Mouse (Mus musculus) NIH3T3 (cell line): ENCODE measurements around the gene Ptprb.

Experiments used
- DNase-seq: peaks from one replicate; pipeline ENCODE4 v3.0.0-alpha.2; 2012; ENCODE audit warnings: low read depth

The Ptprb gene

DNA sequence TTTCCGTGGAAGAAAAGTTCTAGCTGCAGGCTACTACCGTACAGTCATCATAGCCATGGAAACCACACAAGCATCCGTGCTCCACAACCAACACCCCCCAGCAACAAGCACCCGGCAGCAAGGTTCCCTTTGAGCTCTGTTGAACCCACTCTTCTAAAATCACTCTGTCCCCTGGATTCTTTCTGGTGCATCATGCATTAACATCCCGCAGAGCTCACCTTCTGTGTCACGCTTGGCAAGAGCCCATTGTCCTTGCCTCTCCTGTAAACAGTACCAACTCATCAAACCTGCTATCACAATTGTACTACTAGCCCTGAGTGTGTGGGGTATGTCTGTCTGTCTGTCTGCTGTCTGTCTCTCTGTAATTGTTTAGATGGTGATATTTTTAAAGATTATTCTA, 98.8 kb downstream of the Ptprb start:
- DNase-seq = no peak

DNA sequence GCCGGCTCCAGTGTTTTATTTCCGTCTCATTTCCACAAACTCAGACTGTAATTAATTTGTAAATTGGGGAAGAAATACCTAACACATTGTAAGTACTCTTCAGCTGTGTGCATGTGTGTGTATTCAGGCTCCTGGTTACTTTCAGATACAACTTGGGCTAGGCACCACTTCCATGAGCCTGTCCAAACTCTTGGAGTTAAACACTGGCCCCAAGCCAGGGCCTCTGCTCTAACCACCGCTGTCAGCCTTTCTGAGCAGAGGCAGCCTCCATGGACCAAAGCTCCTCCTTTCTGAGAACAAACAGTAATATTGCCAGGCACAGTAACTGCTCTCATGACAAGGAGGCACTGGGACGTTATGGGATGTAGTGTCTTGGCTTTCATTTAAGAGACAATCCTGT, 101.5 kb downstream of the Ptprb start:
- no peak for DNase-seq

DNA sequence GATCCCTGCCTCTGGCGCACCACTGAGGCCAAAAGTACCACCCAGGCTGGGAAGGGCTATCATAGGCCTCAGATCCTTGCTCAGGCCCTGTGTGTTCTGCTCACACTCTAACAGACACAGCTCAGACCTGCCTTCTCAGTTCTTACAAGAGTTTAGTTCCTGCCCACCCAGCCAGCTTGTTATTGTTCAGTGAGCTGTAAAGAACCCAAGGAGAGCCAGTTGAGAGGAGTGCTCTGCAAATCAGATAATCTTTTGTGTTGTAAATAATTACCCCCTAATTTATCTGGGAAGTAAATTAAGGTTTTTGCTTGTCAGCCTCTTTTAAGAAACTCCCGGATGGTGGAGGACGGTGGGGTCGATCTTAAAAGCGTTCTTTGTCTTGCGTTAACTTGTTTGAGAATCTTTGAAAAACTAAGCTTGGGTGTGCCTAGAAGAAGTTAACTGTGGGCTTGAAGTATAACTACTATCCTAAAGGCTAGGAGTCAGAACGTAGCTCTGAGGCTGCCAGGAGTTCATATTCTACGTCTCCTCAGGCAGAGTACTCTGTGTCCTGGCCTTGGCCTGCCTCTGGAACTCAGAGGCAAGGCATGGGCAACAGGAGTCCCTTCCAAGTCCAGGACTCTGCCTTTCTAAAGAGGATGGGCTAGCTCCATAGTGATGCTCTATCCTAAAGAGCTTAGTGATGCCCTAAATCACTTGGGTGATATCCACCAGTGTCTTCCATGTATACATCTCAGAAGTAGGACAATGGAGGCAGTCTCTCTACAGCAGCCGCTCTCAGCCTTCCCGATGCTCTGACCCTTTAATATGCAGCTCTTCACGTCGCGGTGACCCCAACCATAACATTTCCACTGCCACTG, 107.7 kb downstream of the Ptprb start:
- DNase-seq = no peak

DNA sequence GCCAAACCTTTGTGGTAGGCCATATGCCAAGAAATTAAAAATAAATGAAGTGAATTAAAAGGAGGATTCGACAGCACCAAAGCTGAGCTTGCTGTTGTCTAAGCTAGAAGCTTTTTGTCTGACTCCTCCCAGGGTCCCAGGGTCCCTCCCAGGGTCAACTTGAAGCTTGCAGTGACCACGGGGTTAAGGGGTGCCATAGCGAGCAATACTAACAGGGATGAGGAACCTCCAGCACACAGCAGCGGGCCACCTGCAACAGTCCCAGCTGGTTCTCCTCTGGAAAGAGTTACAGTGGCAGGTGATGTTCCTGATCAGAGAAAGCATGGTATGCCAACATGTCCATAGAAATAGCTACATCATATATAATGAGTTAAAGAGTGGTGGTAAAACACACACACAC, 109.1 kb downstream of the Ptprb start:
- DNase-seq = no peak

DNA sequence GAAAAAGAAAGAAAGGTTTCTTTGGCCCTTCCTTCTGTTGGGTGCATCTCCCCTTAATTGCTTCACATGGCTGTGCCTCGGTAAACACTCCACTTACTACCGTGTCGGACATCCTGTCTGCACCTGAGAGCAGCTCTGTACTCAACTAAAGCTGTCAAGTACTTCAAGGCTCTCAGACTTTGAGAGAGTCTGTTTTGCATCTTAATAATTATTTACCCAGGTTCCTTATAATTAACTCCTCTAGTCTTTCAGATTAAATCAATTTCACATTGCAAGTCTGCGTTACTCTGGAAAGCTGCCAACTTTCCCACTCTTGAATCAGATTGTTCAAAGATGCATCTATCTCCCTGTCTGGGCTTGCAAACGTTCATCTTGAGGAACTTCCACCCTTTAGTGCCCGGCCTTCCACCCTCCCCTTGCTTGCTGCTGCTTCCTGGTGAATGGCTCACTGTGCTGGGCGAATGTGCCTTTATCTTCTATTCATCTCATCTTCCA, 111.1 kb downstream of the Ptprb start:
- no peak for DNase-seq

DNA sequence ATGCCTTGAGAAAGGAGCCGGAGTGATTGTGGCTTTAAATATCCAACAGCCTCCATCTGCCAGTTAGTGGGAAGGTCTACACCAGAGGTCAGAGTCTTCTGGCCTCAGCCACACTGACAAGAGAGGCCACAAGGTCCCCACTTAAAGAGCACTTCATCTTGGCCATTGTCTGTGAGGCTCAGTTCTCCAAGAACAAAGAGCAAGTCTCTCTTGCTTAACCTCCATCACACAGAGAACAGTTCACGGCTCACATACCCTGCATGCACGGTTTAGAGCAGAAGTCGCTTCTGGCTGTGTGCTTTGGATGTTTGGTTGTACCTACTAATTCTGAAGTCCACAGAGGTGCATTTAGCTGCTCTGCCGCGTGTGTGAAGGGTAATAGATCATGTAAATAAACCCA, 113.5 kb downstream of the Ptprb start:
- DNase-seq = no peak

DNA sequence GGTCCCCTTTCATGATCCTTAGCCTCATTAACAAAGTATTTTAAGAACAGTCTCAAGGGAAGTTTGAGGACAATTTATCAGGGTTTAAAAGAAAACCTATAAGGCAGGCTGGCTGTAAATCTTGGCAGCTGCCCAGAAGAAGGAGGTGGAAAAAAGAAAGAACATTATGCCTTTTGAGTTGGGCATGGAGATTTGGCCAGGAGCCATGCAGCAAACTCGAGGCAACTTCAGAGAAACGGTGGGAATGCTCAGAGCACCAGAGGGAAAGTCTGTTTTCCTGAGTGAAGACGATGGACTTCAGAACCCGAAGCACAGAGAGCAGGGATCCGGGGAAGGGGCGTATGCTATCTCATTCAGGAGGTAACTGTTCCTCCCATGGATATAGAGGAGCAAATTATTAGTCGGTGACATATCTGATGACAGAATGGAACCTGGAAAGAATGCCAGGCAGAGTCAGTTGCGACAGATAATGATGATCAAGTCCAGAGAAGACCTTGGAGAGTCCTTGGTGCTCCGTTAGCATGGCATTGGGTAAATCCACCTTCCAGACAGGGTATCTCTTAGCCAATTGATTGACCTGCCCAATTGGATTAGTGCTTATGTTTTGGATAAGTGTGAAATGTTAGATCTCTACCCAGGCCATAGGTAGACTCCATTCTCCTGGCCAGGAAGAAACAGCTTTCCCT, 118.6 kb downstream of the Ptprb start:
- peak; percentile 61 for DNase-seq

DNA sequence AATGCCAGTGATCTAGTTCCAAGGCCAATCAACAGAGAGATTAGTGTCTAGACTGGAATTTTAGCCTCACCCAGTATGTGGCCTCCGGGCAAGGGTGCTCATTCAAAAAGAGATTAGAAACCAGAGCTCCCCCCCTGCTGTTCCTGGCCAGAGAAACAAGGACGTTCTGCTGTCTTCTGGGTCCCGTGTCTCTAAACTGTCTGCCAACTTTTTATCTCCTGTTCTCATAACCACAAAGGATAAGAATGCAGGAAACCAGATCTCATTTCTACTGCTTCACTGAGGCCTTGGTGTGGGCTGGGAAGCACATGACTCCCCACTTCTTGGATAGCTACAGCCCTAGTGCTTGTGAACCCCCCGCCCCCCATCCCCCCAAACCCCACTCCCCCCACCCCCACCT, 119.3 kb downstream of the Ptprb start:
- DNase-seq = peak; percentile 52

DNA sequence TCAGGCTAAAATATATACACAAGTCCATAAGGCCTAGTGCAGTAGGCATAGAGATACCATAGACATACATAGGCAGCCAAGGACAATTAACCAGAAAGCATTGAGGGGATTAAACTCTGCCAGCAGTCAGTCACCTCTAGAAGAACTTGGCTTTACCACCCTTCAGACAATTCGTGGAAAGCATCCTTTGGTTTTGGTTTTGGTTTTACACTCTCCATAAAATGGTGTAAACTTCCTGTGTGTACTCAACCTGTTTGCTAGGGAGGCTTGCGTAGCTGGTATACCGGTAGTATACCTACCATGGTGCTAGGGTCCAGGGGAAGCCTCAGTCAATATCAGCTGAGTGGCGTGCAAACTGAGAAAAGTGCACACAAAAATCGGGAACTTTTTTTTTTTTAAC, 121.0 kb downstream of the Ptprb start:
- DNase-seq = no peak

DNA sequence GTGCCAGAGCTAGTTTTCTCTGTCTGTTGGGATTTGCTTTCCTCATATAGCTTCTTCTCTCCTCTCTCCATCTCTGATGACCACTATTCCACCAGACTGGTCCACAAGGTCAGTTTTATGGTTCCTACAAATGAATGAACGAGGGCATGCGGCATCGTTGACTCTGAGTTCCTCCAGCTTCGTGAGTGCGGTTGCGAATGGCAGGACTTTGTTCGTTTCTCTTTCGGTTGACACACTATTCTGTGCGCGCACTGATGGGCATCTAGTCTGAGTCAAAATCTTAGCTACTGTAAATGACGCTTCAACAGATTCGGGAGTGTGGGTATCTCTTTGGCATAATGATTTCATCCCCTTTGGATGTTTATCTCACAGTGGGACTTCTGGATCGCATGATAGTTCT, 121.6 kb downstream of the Ptprb start:
- DNase-seq = no peak

DNA sequence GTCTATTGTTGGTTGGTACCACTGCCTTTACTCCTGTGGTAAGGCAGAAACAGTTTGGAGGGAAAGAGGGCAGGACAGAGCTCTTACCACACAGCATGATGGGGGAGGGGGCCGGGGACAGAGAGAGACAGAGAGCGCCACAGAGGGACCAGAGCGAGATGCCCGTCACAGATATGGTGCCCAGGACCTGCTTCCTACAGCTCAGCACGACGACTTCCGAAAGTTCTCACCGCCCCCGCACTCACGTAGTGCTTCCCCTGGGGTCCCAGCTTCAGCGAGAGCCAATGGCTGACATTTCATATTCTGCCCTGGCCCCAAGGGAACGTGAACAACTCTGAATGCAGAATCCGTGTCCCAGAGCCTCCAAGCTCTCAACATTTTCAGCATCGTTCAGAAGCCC, 122.2 kb downstream of the Ptprb start:
- DNase-seq = no peak

DNA sequence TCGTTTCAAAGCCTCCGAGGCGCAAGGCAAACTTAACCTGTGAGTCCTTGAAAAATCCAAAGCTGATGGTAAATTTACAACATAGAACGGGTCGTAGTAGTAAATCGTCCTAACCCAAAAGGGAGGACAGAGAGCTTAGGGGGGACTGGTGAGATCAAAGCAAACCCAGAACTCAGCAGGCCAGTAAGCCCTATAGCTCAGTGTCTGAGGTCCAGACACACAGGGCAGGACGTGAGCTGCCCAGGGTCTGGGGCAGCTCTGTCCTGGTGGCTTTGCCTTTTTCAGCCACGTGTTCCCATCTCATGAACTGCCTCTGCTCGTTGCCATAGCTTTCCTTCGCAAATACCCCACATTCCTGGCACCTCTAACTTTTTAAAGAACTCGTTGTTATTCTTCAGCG, 122.7 kb downstream of the Ptprb start:
- no peak for DNase-seq

DNA sequence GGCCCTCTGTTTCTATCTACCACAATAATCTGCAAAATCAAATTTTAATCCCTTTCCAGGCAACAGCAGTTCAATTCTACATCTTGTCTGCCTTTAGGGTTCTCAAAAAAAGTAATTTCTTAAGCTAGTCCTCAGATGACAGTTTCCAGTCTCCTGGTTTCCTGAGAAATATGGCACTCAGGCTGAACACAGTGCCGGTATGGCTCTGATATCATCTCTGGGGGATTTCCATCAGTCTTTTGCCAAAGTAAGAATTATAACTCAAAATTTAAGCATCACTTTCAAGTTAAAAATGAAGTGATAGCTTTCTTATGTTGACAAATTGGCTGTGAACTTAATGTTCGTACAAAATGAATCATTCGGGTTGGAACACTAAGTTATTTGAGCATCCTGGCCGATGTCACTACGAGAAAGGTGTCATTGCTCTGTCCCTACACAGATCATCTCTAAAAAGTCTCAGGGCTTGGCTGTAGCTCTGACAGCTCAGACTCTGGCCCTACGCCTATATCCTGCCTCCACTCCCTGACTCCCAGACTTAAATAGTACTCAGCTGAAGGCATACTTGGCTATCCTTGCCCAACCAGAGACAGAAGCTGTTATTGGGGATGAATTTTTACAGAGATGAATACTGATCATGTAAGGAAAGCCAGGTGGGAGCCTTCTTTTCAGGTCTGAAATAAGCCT, 127.6 kb downstream of the Ptprb start:
- DNase-seq = no peak

DNA sequence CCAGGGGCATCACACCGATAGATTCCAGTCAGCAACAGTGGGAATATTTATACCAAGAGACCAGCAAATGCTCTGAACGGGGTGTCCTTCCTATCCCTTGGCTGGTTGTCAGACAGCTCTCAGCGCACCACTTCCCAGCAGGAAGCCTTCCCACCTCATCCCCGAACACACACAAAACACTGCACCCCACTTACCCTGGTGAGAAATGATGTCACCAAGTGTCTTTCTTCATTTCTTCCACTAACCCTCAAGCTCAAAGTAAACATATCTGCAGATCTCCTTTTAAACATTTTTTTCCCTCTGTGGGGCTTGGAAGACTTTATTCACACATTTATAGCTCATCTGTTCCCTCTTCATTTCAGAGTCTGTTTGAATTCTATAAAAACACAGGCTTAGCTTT, 128.4 kb downstream of the Ptprb start:
- no peak for DNase-seq

DNA sequence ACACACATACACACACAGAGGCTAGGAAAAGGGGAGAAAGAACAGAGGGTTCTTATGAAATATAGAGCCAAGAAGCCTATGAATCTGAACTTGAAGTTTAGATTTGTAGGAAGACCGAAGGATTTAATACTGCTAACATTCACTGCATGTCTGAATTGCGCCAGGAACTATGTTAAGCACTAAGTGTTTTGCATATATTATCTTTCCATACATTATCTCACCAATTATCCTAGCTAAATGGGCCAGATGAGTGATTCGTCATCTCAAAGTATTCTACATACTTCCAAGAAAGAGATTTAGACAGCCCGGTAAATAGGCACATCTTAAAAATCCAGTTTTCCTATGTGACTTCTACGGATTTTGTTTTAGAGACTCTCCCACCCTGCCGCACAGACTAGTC, 129.7 kb downstream of the Ptprb start:
- DNase-seq = no peak

DNA sequence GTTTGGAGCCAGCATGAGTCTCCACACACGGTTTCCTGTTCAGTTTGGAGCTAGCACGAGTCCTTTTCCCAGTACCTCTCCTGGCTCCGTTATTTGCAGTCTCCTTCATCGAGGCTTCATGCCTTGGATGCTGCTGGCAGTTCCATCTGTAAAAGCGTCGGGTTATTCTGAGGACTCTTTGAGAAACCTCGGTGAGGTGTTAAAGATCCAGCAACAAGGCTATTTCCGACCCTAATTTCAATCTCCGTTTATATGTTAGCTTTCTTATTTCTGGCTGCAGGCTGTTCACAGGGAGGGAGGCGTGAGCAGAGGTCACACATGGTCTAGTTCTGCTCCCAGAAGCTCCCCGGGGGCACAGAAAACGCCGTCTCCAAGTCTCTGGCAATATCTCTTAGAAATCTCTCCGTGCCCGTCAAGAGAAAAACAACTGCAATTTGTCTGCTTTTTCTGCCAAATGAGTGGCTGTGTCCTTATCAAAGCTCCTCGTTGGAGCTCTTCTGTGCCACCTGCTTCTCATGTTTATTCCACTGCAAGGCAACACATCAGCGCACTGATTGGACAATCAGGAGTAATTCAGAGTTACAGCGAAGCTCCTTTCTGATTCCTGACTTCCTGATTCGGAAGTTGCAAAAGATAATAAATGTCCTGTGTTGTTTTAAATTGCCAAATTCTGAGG, 132.5 kb downstream of the Ptprb start:
- no peak for DNase-seq

DNA sequence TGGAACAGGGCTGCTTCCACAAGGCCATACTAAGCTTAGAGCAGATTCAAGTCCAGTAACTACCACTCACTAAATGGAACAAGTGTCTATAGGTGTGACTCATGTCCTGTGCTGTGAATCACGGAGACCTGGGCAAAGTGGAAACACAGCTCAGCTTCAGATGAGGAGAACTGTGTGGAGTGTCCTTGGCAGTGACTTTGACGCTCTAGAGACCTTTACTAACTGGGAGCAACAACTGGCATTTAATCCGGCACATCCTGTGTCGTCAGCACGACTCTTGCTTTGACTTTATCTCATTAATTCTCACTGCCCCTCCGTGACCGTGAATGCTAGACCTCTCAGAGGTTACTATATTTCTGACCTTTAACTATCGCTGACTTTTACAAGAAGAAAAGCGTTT, 135.5 kb downstream of the Ptprb start:
- no peak for DNase-seq

DNA sequence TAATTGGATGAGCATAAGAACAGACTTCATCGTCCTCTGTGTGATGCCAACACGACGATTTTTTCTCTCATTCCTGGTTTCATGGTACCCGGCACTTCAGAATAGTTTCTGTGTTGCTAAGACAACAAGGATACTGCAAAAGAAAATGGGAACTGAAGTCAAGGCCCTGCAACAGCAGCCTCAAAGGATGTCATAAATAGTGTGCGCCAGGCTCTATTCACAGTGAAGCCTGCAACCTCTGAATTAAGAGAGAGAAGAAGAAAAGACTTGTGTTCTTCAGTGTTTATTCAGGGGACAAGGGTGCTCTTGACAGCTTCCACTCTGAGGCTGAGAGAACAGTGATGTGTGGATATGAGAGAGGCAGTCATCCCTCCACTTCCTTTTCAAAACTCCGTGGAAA, 140.8 kb downstream of the Ptprb start:
- no peak for DNase-seq

DNA sequence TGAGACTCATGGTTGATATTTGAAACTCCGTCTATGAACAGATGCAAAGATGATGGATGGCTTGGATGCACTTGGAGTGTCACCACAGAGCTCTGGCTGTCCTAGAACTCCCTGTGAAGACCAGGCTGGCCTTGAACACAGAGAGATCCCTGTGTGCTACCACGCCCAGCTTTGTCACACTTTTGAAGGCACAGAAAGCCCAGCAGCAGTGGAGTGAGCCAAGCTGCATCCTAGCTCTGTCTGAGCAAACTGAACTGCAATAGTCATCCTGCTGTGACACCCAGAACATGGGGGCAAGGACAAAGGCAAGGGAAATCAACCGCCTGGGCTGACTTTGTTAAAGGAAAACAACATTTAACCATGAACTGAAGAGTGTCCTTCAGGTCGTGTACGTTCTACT, 141.4 kb downstream of the Ptprb start:
- DNase-seq = no peak

DNA sequence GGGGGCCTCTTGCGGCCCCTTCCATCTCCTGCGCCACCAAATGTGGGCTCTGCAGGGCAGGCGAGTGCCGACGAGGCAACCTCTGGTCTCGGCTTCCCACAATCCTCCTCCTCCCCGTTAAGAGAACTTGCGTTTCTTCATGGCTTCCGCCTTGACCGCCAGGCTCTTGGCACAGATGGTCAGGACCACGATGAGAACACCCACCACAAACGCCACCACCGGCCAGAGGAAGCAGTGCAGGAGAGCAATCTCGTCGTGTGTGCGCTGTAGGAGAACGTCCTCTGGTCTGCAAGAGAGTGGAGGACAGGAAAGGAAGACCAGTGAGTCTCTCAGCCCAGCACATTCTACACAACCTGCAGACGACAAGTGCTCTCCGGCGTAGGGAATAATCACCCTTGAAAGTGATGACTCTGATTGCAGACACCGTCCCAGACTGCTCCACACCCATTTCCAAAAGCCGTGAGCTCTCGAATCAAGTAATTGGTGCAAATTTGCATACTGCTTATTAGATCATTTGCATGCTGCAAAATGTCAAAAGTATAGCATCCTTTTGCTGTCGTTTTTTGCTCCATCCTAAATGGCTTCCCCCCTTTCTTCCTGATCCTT, 142.9 kb downstream of the Ptprb start:
- no peak for DNase-seq

DNA sequence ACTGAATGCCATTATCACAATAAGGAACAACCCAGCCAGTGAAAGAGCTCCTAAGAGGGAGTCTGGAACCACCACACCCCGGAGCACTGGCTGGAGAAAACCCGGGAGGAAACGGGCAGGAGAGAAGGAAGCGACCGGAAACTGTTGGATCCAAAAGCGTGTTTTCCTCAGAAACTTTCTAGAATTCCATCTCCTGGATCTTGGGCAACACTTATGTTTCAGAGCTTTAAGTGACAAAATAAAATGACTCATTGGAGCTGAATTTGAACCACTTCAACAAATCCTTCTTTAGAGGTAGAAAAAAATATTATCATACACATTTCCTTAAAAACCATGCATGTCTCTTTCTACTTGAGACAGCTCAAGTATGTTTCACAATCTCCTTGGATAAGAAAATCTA, 145.7 kb downstream of the Ptprb start:
- DNase-seq = no peak

DNA sequence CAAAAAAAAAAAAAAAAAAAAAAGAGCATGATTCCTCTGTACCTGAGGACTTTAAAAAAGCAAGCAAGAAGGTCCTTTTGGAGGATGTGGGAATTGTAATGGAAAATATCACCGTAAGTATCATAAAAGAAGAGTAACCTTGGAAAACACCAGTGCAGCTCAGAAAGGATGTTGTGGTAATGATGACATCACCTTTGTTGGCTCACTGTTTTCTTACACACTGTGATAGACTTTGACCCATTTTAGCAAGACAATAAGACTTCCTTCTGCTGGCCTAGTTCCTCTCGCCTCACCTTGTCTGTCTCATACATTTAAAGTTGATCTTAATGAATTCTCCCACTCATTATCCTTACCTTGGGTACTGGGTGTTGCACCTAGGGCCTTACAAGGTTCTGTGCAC, 147.2 kb downstream of the Ptprb start:
- no peak for DNase-seq
